Mouse (Mus musculus): Measurements from ENCODE around the gene Gm13278. TPM values are rescaled to one million over a fixed set of nuclear protein-coding genes. Genes with fewer than 3 reads are reported as not detected.
"Not testable (repeated sequence)": the region's sequence is repeated elsewhere in the genome, so short reads cannot be mapped to it uniquely, and the experiment has no call there.

The Gm13278 gene
- total RNA-seq (2021): not detected

DNA sequence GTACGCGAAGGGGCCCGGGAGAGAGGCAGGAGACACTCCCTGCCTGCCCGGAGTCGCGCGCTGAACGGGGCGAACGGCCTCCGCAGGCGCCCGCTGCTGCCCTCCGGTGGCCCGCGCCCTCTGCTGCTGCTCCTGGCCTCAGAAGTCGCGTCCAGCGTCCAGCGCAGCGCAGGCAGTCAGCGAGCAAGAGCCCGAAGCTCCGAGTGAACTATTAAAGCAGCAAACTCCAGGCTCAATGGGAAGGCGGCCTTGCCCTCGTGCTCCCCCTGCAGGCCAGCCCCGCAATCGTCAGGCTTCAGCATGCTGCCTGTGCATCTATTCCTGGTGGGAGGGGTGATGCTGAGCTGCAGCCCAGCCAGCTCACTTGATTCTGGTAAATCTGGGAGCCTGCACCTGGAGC, at the start of gene Gm13278:
Gene Gm13278, plus strand, starts transcription at position 301 of the 400 bp plus-strand sequence.
- intact Hi-C loops (cut with DNase I): not testable (repeated sequence)

DNA sequence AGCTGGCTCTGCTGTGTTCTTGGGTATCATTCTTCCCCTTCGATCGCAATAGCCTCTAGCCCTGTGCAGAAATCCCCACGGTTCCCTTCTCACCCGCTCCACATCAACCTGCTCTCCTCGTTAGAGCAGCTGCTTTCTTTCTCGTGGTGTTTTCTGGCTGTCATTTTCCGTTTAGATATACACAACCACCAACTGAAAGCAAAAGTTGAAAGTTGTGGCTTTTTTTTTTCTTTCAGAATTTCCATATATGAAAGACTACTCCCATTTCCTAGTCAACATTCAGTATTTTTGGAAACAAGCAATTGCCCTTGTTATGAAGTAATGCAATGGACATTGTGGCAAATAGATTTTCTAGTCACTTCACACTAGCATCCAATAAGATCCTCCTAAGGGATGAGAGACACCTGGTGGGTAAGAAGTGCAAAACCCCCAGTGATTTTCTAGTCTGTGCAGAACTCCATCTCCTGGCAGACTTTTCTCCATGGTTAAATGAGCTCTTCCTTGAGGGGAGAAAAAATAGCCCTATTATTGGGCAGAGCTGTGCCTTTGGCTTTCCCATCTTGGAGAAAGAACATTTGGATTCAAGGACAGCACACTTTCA, 48.5 kb upstream of the Gm13278 start:
- intact Hi-C loops (cut with DNase I): no loop called here
- DNase-seq: no peak

More for the DNA sequence above, at the start of gene Gm13278:
- DNase-seq: not testable (repeated sequence)

DNA sequence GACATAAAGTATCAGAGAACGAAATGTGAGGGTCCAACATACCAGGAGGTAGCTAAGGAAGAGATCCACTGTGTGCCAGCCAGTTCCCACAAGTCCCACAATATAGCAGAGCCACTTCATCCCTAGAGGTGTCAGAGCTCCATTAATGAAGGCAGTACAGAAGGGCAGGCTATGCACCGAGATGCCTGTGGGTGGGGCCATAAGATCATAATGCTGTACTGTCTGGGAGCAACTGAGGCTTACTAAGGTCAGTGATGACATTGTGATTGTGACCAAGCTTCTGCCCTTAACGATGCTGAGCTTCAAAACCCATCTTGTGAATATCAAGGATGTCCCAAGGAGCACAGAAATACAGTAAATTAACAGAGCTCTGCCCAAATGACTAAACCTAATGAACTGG, 47.1 kb upstream of the Gm13278 start:
- no peak for DNase-seq
- intact Hi-C loops (cut with DNase I): no loop called here

DNA sequence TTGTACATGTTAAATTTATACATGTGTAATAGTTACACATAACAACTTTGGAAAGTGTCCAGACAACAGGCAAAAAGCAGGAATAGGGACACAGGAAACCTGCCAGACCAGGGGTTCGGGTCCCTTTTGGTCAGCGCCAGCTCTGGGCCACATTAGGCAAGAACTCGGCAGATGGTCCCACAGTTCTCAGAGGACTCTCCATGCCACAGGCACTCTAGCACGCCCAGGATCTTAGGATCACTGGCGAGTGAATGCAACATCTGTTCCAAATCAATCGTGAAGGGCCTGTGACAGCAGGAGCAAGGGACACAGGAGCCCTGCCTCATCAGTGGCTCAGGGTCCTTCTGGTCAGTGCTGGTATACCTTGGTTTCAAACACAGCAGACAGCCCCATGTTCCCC, 41.4 kb upstream of the Gm13278 start:
- intact Hi-C loops (cut with DNase I): no loop called here
- no peak for DNase-seq

DNA sequence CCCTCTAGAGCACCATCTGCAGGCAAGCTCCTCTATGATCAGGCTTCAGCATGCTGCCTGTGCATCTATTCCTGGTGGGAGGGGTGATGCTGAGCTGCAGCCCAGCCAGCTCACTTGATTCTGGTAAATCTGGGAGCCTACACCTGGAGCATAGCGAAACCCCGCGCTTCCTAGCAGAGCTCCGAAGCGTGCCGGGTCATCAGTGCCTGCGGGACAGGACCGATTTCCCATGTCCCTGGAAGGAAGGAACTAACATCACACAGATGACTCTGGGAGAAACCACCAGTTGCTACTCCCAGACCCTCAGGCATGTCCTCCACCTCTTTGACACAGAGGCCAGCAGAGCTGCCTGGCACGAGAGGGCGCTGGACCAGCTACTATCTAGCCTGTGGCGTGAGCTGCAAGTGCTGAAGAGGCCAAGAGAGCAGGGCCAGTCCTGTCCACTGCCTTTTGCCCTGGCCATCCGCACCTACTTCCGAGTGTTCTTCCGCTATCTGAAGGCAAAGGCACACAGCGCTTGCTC, 36.5 kb upstream of the Gm13278 start, which contains the start of gene Gm13271:
Gene Gm13271, plus strand, starts transcription at position 51 of the 523 bp plus-strand sequence.
- intact Hi-C loops (cut with DNase I): loop anchor here (2.0 kb wide), 1 partner anchor 58 kb away; no protein-coding TSS in a partner anchor
- peak; percentile 71 to 80 for DNase-seq

DNA sequence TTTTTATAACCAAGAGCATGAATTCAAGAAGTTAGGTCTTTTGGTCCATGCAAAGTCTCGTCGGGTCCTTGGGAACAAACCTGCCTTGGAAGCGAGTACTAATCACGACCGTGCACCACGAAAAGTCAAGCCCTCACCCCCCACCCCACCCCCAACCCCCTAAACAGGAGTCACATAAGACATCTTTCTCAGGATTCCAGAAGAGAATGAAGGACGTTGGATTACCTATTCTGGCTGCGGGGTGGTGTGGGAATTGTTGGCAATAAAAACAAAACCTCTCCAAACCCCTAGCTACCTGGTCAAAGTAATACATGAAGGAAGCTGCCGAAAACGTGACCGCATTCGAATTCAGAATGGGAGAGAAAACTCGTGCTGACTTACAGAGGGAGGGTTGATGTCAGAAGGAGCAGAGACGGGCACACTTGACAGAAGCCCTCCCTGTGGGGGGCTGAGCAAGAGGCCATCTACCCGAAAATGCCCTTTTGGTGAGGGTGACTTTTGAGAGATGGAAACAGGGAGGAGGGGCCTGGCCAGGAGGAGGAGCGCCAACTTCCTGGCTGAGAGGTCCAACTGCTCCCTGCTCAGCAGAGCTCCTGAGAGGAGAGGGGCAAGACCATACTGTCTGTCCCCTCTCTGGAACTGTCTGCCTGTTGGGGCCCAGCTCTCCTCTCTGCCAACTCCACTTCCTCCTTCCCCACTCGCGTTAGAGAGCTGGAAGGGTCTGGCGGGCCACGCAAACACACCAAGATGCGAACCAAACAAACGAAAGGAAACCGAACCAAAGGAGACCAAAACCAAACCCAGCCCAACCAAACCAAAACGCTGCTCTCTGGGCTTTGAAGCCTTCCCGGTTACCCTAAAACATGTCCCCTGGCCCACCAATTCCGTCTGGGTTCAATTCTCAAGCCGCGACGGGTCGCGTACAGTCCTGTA, 34.5 kb upstream of the Gm13278 start:
- intact Hi-C loops (cut with DNase I): loop anchor here (2.0 kb wide), 1 partner anchor 16 kb away; no protein-coding TSS in a partner anchor

DNA sequence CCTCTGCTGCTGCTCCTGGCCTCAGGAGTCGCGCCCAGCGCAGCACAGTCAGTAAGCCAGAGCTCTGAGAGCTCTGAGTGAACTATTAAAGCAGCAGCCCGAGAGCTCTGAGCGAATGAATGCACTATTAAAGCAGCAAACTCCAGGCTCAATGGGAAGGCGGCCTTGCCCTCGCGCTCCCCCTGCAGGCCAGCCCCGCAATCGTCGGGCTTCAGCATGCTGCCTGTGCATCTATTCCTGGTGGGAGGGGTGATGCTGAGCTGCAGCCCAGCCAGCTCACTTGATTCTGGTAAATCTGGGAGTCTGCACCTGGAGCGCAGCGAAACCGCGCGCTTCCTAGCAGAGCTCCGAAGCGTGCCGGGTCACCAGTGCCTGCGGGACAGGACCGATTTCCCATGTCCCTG, 33.7 kb upstream of the Gm13278 start:
- intact Hi-C loops (cut with DNase I): loop anchor here (2.0 kb wide), 1 partner anchor 17 kb away; no protein-coding TSS in a partner anchor
- peak; percentile 93 to 94 for DNase-seq

More for the DNA sequence above, 34.5 kb upstream of the Gm13278 start:
- DNase-seq: peak; percentile 12 to 52

DNA sequence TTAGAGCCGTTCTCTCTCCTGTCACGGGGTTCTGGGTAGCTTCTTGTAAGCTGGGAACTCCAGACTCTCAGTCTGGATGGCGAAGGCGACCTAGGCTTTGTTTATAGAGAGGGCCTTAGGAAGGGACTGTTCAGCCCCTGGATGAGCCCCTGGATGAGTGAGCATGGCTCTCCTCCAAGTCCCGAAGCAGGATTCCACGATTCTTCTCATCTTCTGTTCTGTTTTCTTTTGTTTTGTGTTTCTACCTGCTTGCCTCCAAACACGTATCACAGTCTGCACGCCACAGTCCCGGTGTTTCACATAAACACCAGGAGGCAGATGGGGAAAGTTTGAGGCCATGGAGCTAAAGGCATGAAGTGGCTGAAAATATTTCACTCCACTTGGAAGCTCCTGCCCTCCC, 32.6 kb upstream of the Gm13278 start:
- DNase-seq: peak in 1 of 2 experiments; percentile 4
- intact Hi-C loops (cut with DNase I): not testable (repeated sequence)

DNA sequence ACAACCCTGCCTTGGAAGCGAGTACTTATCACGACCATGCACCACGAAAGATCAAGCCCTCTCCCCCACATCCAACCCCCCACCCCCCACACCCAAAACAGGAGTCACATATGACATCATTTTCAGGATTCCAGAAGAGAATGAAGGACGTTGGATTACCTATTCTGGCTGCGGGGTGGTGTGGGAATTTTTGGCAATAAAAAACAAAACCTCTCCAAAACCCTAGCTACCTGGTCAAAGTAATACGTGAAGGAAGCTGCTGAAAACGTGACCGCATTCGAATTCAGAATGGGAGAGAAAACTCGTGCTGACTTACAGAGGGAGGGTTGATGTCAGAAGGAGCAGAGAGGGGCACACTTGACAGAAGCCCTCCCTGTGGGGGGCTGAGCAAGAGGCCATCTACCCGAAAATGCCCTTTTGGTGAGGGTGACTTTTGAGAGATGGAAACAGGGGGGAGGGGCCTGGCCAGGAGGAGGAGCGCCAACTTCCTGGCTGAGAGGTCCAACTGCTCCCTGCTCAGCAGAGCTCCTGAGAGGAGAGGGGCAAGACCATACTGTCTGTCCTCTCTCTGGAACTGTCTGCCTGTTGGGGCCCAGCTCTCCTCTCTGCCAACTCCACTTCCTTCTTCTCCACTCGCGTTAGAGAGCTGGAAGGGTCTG, 31.6 kb upstream of the Gm13278 start, which contains the start of gene Gm13283:
Gene Gm13283, plus strand, starts transcription at position 510 of the 659 bp plus-strand sequence.
- peak; percentile 42 to 56 for DNase-seq
- intact Hi-C loops (cut with DNase I): not testable (repeated sequence)

DNA sequence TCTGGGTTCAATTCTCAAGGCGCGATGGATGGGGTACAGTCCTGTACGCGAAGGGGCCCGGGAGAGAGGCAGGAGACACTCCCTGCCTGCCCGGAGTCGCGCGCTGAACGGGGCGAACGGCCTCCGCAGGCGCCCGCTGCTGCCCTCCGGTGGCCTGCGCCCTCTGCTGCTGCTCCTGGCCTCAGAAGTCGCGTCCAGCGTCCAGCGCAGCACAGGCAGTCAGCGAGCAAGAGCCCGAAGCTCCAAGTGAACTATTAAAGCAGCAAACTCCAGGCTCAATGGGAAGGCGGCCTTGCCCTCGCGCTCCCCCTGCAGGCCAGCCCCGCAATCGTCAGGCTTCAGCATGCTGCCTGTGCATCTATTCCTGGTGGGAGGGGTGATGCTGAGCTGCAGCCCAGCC, 30.9 kb upstream of the Gm13278 start:
- intact Hi-C loops (cut with DNase I): not testable (repeated sequence)
- DNase-seq: peak; percentile 77 to 88

DNA sequence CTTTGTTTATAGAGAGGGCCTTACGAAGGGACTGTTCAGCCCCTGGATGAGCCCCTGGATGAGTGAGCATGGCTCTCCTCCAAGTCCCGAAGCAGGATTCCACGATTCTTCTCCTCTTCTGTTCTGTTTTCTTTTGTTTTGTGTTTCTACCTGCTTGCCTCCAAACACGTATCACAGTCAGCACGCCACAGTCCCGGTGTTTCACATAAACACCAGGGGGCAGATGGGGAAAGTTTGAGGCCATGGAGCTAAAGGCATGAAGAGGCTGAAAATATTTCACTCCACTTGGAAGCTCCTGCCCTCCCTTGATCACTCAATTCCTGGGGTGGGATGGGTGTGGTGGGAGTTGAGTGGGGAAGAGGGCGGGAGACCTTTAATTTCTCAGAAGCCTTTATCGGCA, 29.6 kb upstream of the Gm13278 start:
- intact Hi-C loops (cut with DNase I): not testable (repeated sequence)
- DNase-seq: peak; percentile 76 to 77

DNA sequence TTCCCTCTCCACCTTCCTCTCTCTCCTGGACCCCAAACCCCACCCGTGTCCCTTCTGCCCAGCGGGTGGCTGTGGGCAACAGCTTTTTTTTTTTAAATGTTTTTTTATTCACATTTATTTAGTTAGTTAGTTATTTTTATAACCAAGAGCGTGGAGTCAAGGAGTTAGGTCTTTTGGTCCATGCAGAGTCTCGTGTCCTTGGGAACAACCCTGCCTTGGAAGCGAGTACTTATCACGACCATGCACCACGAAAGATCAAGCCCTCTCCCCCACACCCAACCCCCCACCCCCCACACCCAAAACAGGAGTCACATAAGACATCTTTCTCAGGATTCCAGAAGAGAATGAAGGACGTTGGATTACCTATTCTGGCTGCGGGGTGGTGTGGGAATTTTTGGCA, 29.0 kb upstream of the Gm13278 start:
- intact Hi-C loops (cut with DNase I): not testable (repeated sequence)
- DNase-seq: peak; percentile 19 to 21

DNA sequence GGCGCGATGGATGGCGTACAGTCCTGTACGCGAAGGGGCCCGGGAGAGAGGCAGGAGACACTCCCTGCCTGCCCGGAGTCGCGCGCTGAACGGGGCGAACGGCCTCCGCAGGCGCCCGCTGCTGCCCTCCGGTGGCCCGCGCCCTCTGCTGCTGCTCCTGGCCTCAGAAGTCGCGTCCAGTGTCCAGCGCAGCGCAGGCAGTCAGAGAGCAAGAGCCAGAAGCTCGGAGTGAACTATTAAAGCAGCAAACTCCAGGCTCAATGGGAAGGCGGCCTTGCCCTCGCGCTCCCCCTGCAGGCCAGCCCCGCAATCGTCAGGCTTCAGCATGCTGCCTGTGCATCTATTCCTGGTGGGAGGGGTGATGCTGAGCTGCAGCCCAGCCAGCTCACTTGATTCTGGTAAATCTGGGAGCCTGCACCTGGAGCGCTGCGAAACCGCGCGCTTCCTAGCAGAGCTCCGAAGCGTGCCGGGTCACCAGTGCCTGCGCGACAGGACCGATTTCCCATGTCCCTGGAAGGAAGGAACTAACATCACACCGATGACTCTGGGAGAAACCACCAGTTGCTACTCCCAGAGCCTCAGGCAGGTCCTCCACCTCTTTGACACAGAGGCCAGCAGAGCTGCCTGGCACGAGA, 27.8 kb upstream of the Gm13278 start:
- intact Hi-C loops (cut with DNase I): not testable (repeated sequence)
- peak; percentile 67 to 70 for DNase-seq

DNA sequence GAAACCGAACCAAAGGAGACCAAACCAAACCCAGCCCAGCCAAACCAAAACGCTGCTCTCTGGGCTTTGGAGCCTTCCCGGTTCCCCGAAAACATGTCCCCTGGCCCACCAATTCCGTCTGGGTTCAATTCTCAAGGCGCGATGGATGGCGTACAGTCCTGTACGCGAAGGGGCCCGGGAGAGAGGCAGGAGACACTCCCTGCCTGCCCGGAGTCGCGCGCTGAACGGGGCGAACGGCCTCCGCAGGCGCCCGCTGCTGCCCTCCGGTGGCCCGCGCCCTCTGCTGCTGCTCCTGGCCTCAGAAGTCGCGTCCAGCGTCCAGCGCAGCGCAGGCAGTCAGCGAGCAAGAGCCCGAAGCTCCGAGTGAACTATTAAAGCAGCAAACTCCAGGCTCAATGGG, 17.8 kb upstream of the Gm13278 start, which contains the start of gene Gm13290:
Gene Gm13290, plus strand, starts transcription at position 301 of the 400 bp plus-strand sequence.
- intact Hi-C loops (cut with DNase I); DNase-seq: not testable (repeated sequence)

DNA sequence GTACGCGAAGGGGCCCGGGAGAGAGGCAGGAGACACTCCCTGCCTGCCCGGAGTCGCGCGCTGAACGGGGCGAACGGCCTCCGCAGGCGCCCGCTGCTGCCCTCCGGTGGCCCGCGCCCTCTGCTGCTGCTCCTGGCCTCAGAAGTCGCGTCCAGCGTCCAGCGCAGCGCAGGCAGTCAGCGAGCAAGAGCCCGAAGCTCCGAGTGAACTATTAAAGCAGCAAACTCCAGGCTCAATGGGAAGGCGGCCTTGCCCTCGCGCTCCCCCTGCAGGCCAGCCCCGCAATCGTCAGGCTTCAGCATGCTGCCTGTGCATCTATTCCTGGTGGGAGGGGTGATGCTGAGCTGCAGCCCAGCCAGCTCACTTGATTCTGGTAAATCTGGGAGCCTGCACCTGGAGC, 14.7 kb upstream of the Gm13278 start, which contains the start of gene Gm13289:
Gene Gm13289, plus strand, starts transcription at position 301 of the 400 bp plus-strand sequence.
- DNase-seq; intact Hi-C loops (cut with DNase I): not testable (repeated sequence)

DNA sequence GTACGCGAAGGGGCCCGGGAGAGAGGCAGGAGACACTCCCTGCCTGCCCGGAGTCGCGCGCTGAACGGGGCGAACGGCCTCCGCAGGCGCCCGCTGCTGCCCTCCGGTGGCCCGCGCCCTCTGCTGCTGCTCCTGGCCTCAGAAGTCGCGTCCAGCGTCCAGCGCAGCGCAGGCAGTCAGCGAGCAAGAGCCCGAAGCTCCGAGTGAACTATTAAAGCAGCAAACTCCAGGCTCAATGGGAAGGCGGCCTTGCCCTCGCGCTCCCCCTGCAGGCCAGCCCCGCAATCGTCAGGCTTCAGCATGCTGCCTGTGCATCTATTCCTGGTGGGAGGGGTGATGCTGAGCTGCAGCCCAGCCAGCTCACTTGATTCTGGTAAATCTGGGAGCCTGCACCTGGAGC, 11.8 kb upstream of the Gm13278 start, which contains the start of gene Gm13272:
Gene Gm13272, plus strand, starts transcription at position 301 of the 400 bp plus-strand sequence.
- DNase-seq; intact Hi-C loops (cut with DNase I): not testable (repeated sequence)

DNA sequence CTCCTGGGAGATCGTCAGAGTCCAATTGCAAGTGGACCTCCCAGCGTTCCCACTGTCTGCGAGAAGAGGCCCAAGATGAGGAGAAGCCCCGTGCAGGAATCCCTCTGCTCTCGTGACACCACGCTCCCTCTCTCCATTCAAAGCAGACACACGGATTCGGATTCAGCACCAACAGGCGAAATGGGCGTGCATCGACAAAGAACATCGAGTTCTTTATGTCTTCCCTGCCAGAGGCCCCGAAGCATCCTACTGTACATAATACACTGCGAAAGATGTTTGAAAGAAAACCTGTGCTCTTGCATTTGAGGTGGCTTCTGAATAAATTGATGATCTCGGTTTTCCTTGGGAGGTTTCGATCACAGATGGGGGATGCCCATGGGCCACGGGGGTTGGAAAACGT, 11.0 kb upstream of the Gm13278 start:
- peak in 1 of 2 experiments; percentile 6 for DNase-seq
- intact Hi-C loops (cut with DNase I): not testable (repeated sequence)

DNA sequence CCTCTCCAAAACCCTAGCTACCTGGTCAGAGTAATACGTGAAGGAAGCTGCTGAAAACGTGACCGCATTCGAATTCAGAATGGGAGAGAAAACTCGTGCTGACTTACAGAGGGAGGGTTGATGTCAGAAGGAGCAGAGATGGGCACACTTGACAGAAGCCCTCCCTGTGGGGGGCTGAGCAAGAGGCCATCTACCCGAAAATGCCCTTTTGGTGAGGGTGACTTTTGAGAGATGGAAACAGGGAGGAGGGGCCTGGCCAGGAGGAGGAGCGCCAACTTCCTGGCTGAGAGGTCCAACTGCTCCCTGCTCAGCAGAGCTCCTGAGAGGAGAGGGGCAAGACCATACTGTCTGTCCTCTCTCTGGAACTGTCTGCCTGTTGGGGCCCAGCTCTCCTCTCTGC, 9.5 kb upstream of the Gm13278 start, which contains the start of gene Ifnz:
Gene Ifnz, plus strand, starts transcription at position 301 of the 400 bp plus-strand sequence.
- intact Hi-C loops (cut with DNase I); DNase-seq: not testable (repeated sequence)

DNA sequence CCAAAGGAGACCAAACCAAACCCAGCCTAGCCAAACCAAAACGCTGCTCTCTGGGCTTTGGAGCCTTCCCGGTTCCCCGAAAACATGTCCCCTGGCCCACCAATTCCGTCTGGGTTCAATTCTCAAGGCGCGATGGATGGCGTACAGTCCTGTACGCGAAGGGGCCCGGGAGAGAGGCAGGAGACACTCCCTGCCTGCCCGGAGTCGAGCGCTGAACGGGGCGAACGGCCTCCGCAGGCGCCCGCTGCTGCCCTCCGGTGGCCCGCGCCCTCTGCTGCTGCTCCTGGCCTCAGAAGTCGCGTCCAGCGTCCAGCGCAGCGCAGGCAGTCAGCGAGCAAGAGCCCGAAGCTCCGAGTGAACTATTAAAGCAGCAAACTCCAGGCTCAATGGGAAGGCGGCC, 9.0 kb upstream of the Gm13278 start:
- DNase-seq: peak; percentile 20 to 38

More for the DNA sequence above, 9.0 kb upstream of the Gm13278 start:
- intact Hi-C loops (cut with DNase I): not testable (repeated sequence)
